Mouse (Mus musculus): Measurements from ENCODE around the gene Otop1. TPM values are rescaled to one million over a fixed set of nuclear protein-coding genes. Genes with fewer than 3 reads are reported as not detected.

The Otop1 gene
- under 1 TPM; 0.37 to 0.57 TPM for total RNA-seq (2021)
- long read RNA-seq, experiment 1: 0 reads
- long read RNA-seq, experiment 2: 0 reads

- DNase-seq (ENCODE audit: low spot score in 2 of 2): no peak
Measured at GRCm38 (mm10) chr5:38275771-38276170, at the start of gene Otop1. TSS of gene Otop1 (plus strand) at chr5:38275972.

DNA sequence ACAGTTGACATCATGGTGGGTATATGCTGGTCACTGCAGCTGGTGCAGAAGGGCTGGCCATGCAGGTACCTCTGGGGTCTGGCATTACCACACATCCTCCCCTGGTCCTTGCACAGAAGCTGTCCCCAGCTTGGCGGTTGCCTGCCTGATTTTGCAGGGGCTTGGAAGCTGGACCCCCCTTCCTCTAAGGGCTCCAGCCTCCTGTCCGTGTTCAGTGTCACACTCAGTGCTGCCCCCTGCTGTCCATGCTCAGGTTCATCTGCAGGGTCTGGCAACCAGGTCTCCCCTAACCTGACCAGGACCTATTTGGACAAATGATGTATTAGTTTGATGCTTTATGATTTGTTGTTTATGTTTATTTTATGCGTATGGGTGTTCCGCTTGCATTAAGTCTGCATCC, 40.4 kb upstream of the Otop1 start:
- DNase-seq (ENCODE audit: low spot score in 2 of 2): peak in 1 of 2 experiments; percentile 41

GRCm38 (mm10) chr5:38236627-38237026, 39.1 kb upstream of the Otop1 start:
- no peak for DNase-seq (ENCODE audit: low spot score in 2 of 2)

DNA sequence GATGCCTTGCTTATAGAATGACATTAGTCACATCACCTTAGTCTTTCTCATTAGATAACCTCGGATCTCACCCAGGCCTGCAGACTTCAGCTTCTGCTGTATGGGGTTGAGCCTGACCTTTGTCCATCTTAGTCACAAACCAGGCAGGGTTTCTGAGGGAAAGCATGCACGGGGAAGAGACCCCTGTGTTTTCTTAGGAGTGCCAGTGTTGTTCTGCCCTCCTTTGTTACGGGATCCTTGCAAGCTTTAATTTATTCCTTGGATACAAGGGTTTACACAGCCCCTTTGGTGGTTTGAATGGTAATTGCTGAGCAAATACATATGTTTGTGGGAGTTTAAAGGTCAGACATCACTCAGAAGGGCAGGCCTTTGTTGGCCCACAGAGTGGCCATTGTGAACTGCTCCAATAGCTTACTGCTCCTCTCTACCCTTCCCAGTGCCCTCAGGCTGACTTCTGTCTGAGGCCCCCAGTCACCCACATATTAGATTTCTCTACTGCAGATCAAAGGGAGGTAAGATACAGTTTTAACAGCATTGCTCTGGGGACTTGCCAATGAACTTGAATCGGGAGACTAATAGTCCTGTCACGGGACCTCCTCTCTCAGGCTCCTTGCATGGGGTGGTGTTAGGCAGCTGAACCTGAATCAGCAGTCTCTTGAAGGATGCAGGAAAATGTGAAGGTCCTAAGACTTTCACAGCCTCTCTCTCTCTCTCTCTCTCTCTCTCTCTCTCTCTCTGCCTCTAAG, 34.9 kb upstream of the Otop1 start:
- no peak for DNase-seq (ENCODE audit: low spot score in 2 of 2)

DNA sequence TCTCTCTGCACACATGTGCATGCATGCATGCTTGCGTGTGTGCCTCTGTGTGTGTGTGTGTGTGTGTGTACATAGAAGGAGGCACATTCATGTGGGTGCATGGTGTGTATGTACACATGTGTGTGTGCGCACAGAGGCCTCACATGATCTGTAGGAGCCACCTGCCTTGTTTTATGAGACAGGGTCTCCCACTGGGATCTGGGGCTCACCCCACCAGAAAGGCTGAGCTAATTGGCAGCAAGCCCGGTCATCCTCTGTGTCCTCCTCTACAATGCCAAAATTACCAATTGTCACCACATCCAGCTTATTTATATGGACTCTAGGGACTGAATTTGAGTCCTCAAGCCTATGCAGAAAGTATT, 34.3 kb upstream of the Otop1 start:
- no peak for DNase-seq (ENCODE audit: low spot score in 2 of 2)

- no peak for DNase-seq (ENCODE audit: low spot score in 2 of 2)
Measured at GRCm38 (mm10) chr5:38241966-38242365, 33.8 kb upstream of the Otop1 start.

DNA sequence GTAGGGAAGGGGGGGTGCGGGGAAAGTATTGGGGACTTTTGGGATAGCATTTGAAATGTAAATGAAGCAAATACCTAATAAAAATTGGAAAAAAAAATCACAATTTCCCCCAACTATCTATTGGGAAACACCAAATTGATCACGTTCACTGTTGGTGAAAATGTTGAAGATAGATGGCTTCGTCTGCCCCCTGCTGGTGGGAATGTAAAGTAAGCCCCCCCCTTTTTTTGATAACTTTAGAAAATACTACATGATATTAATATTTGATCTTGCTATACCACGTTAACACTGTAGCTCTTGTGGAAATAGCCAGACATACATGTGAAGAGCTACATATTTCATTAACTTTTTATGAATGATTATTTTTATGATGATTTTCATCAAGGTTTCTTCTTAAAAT, 20.6 kb upstream of the Otop1 start:
- DNase-seq (ENCODE audit: low spot score in 2 of 2): no peak

DNA sequence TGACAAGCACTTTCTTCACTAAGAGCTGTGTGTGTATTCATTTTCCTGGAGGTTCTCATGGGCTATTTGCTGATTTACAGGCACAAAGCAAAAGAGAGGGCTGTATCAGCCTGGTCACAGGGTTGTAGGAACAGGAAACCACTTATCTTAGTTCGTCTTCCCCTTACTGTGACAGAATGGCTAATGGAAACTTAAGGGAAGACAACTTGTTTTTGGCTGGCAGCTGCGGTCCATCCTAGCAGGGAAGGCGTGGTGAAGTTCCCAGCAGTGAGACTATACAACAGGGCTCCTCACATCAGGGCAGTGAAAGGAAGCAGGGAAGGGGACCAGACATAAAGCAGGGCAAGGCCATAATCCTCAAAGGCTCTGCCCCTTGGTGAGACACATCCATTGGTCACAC, 20.1 kb upstream of the Otop1 start:
- DNase-seq (ENCODE audit: low spot score in 2 of 2): no peak

- no peak for DNase-seq (ENCODE audit: low spot score in 2 of 2)
Measured at GRCm38 (mm10) chr5:38256551-38256950, 19.2 kb upstream of the Otop1 start.

GRCm38 (mm10) chr5:38258034-38258772, 17.6 kb upstream of the Otop1 start:
- no peak for DNase-seq (ENCODE audit: low spot score in 2 of 2)

DNA sequence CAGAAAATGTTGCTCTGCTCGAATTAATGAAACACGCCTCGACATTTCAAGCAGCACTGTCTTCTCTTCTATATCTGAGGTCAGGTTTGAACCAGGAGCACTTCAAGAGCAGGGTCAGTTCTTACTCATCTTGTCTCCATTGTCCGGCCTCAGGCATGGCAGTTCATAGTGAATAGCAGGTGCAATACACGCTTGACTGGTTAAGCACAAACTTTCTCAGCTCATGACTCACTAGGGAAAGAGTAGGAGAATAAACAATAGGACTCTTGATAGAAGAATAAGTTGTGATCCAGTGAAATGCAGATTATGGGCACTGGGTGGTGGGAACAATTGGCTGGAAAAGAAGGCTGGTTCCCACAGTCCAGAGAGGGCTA, 17.0 kb upstream of the Otop1 start:
- no peak for DNase-seq (ENCODE audit: low spot score in 2 of 2)

DNA sequence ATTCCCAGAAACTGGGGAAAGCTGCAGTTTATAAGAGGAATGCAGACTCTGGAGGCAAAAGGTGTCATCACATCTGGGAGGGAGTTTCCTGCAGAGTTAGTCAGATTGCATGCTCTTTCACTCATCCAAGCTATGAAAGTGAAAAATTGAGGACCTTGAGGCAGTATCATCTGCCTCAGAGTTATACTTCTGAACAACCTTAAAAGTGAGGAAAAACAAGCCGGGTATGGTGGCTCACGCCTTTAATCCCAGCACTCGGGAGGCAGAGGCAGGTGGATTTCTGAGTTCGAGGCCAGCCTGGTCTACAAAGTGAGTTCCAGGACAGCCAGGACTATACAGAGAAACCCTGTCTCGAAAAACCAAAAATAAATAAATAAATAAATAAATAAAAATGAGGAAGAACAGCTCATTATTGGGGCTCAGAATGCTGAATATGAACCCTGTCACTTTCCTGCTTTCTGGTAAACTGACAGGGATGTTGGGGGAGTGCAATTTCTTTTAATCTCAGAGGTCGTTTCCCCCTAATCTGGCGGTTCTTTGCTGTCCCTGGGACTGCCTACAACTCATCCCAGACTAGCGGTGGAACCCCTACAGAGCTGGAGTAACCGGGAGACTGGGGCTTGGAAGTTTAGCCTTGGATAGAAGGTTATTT, 16.2 kb upstream of the Otop1 start:
- no peak for DNase-seq (ENCODE audit: low spot score in 2 of 2)

GRCm38 (mm10) chr5:38260107-38260682, 15.6 kb upstream of the Otop1 start, which contains the start of gene Tmem128:
TSS of gene Tmem128 (plus strand) at chr5:38260185.
- DNase-seq (ENCODE audit: low spot score in 2 of 2): peak; percentile 33 to 69

- no peak for DNase-seq (ENCODE audit: low spot score in 2 of 2)
Measured at GRCm38 (mm10) chr5:38270942-38271341, 4.8 kb upstream of the Otop1 start.

DNA sequence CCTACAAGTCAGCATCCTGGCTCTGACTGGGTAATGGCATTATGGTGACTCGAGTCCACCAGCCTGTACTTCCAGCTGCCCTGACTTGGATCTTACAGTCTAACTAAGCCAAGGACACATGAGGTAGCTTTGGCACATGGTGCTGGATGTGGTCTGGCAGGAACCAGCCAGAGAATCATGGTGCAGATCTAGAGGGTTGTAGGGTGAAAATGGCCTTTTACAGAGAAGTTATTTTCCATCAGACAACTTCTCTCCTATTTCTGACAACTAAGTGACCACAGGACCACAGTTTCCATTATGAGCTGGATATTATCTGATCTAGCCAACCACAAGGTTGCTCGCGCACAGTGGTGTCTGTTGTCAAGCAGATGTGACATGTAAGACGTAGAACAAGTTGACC, 1.9 kb upstream of the Otop1 start:
- no peak for DNase-seq (ENCODE audit: low spot score in 2 of 2)

- no peak for DNase-seq (ENCODE audit: low spot score in 2 of 2)
Measured at GRCm38 (mm10) chr5:38276451-38276850, 679 bp downstream of the Otop1 start.

GRCm38 (mm10) chr5:38277098-38277866, 1.5 kb downstream of the Otop1 start:
- DNase-seq (ENCODE audit: low spot score in 2 of 2): no peak

- no peak for DNase-seq (ENCODE audit: low spot score in 2 of 2)
Measured at GRCm38 (mm10) chr5:38277936-38278600, 2.3 kb downstream of the Otop1 start.

DNA sequence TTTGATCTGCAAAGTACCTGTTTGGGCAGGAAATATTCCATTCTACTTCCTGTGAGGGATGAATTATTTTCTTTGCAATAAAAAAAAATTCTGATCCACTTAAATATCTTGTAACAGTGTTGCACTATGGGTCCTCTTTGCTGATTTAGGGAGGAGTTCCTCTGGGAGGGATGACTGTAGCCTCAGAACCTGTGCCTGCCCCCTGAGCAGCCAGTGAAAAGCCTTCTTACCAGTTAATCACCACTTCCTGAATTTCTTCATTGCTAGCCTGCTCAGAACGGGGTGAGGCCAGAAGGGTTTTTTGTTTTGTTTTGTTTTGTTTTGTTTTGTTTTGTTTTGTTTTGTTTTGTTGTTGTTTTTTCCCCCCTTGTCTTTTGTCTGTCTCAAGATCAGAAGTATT, 4.3 kb downstream of the Otop1 start:
- DNase-seq (ENCODE audit: low spot score in 2 of 2): no peak

DNA sequence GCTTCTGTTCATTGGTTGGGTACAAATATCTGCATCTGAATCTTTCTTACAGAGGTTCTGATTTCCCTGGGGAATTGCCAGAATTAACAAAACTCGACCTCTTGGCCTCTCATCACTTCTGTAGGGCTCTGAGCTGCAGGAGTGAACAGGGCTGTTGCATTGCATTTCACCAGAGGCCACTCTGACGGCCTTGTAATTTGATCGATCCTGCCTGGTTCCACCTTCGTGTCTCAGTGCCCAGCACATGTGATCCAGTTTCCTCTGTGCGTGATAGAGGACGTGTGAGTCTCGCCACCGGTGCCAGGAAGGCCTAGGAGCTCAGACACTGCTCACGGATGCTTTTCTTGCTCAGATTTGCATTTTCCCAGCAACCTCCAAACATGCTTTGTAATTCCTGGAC, 10.0 kb downstream of the Otop1 start:
- DNase-seq (ENCODE audit: low spot score in 2 of 2): no peak

DNA sequence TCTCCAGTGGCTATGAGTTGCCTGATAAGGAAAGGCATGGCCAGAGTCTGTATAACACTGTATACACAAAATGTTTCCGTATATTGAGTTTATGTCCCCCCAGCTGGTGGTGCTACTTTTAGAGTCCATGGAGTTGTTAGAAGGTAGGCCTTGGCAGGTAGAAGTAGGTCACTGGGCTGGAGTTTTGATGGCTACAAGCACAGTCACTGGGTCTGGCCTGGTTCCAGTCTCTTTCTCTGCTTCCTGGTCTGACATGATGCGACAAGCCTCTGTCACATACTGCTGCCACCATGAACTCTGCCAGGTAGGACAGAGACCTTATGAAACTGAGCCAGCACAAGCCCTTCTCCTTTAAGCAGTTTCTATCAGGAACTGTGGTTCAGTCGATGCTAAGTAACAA, 12.7 kb downstream of the Otop1 start:
- no peak for DNase-seq (ENCODE audit: low spot score in 2 of 2)

Measured in gastrocnemius, postnatal 4 days (tissue).